Mouse (Mus musculus) bone marrow, adult 2 months (tissue): ENCODE results near the gene Cog3. TPM values are rescaled to one million over a fixed set of nuclear protein-coding genes. Genes with fewer than 3 reads are reported as not detected.

Source experiments
- H3K27ac ChIP-seq: fragments of 200-500 bp; 2 replicates; pipeline ENCODE4 v1.5.1; 2012; ENCODE audit warnings: low read depth, mild to moderate bottlenecking, control low read depth, inconsistent platforms, low read length; ENCODE audit not compliant: control insufficient read depth, poor library complexity, insufficient read depth
- H3K4me1 ChIP-seq: fragments of 200-500 bp; 2 replicates; pipeline ENCODE4 v1.6.1; 2011; ENCODE audit warnings: low read length; ENCODE audit not compliant: control insufficient read depth, insufficient read depth
- H3K4me3 ChIP-seq: fragments of 200-500 bp; replicated peaks from 2 replicates; pipeline ENCODE3; 2011; ENCODE audit warnings: mild to moderate bottlenecking, low read depth, low read length, control low read depth; ENCODE audit not compliant: control insufficient read depth
- CTCF ChIP-seq: fragments of 200-500 bp; IDR thresholded peaks from 2 replicates; pipeline ENCODE4 v1.5.1; 2011; ENCODE audit warnings: low read length, control low read depth; ENCODE audit not compliant: control insufficient read depth, insufficient read depth
- POLR2A ChIP-seq: fragments of 200-500 bp; IDR thresholded peaks from 2 replicates; pipeline ENCODE4 v1.6.1; 2011; ENCODE audit warnings: low read depth, mild to moderate bottlenecking, control low read depth, low read length, borderline replicate concordance; ENCODE audit not compliant: control insufficient read depth
- WGBS: fragments of 180-500 bp; shearing (Covaris S2); methylation state at CpG from one replicate; pipeline ENCODE4 v1.1.7; 2018; 5-methylcytosine and 5-hydroxymethylcytosine counted together
- polyA plus RNA-seq: library from polyadenylated mRNA; stranded (reverse); fragments of >200 nt; gene quantifications from 2 replicates; pipeline ENCODE4 v1.2.4, GENCODE M21; 2011; ENCODE audit warnings: low replicate concordance; ENCODE audit not compliant: missing spikeins, insufficient read depth, insufficient read length

Cog3 gene
- polyA plus RNA-seq, 1 experiment = 12.2 TPM

- no peak for TF ChIP-seq POLR2A
- no peak for TF ChIP-seq CTCF
- Histone ChIP-seq H3K4me1 (no peaks in the 10 kb centered on the region), H3K27ac (no peak overlapping the region), H3K4me3 (no peak overlapping the region)
- 93% methylated on average over 7 of the region's 7 CpGs for WGBS
Observed at GRCm38 (mm10) chr14:75707771-75708170, 46.5 kb downstream of the Cog3 start.

GRCm38 (mm10) chr14:75706647-75707046 lies 47.7 kb downstream of the Cog3 start:
- TF ChIP-seq CTCF (no peak), POLR2A (no peak)
- WGBS = 91% methylated on average over 4 of the region's 4 CpGs
- H3K27ac ChIP-seq = no peak overlapping the region
- H3K4me1 ChIP-seq = no peaks in the 10 kb centered on the region
- no peak overlapping the region for H3K4me3 ChIP-seq

DNA sequence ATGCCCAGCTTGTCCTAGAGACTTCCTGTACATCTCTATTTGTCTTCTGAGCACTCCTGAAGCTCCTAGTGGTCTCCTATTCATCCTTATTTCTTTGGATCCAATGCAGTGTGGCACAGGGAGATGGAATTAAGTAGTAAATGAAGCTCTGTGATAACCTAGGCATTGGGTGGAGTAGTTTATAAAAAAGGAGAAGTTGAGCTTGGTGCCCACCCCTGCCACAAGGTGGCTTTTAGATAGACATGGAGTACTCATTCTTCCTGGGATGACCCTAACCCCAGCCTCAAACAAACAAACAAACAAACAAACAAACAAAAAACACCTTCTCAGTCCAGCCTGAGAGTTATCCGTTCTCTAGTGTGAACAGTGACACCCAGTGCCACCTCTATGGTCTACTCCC lies 56.4 kb downstream of the Cog3 start:
- H3K27ac ChIP-seq = no peak overlapping the region
- WGBS = 81% methylated on average over 1 of the region's 1 CpGs
- no peak overlapping the region for H3K4me3 ChIP-seq
- peaks cover 3% of the 10 kb centered on the region for H3K4me1 ChIP-seq
- no peak for TF ChIP-seq POLR2A
- TF ChIP-seq CTCF = no peak

GRCm38 (mm10) chr14:75696096-75696495 lies 58.2 kb downstream of the Cog3 start:
- WGBS = 67% methylated on average over 5 of the region's 5 CpGs
- H3K4me1 ChIP-seq = peaks cover 3% of the 10 kb centered on the region
- no peak overlapping the region for H3K27ac ChIP-seq
- TF ChIP-seq POLR2A (no peak), CTCF (no peak)
- H3K4me3 ChIP-seq = no peak overlapping the region

GRCm38 (mm10) chr14:75690428-75690827 lies 63.9 kb downstream of the Cog3 start:
- Histone ChIP-seq H3K27ac (no peak overlapping the region), H3K4me1 (no peaks in the 10 kb centered on the region), H3K4me3 (no peak overlapping the region)
- TF ChIP-seq POLR2A (no peak), CTCF (no peak)
- 85% methylated on average over 2 of the region's 2 CpGs for WGBS

- no peaks in the 10 kb centered on the region for H3K4me1 ChIP-seq
- H3K27ac ChIP-seq = no peak overlapping the region
- no peak overlapping the region for H3K4me3 ChIP-seq
- no peak for TF ChIP-seq CTCF
- no peak for TF ChIP-seq POLR2A
- 64% methylated on average over 6 of the region's 6 CpGs for WGBS
Observed at GRCm38 (mm10) chr14:75676316-75676715, 78.0 kb downstream of the Cog3 start.

DNA sequence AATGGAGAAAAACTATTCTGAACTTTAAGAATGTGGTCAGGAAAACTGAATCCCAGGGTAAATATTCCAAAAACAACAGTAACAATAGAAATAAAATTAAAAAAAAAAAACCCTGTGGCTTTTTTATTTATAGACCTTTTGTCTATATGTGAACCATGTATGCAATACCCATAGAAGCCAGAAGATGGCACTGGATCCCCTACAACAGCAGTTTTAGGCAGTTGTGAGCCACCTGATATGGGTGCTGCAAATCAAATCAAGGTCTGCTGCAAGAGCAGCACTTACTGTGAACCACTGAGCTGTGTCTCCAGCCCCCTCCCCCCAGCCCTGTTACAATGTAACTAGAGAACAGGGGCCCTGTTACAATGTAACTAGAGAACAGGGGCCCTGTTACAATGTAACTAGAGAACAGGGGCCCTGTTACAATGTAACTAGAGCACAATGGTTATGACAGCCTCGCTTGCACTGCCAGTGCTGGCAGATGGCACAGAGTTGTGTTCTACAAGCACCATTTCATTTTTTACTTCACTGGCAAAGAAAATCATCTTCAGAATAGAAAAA lies 85.2 kb downstream of the Cog3 start:
- Histone ChIP-seq H3K4me1 (no peaks in the 10 kb centered on the region), H3K27ac (no peak overlapping the region), H3K4me3 (no peak overlapping the region)
- TF ChIP-seq CTCF = no peak
- no peak for TF ChIP-seq POLR2A
- WGBS = 62% methylated on average over 1 of the region's 1 CpGs

GRCm38 (mm10) chr14:75665430-75666180 lies 88.7 kb downstream of the Cog3 start:
- Histone ChIP-seq H3K4me3 (no peak overlapping the region), H3K4me1 (no peaks in the 10 kb centered on the region), H3K27ac (no peak overlapping the region)
- 77% methylated on average over 2 of the region's 2 CpGs for WGBS
- no peak for TF ChIP-seq POLR2A
- no peak for TF ChIP-seq CTCF
